Mouse (Mus musculus) heart, postnatal 10 days (tissue): ENCODE measurements around the gene Icos. TPM values are rescaled to one million over a fixed set of nuclear protein-coding genes. Genes with fewer than 3 reads are reported as not detected.

Experiments
- DNase-seq, 2 experiments: peaks; one replicate each; pipeline ENCODE4 v3.0.0; 2021
- intact Hi-C: fragments of 180-260 bp; cut with DNase I; formaldehyde crosslinking; loops from one replicate; pipeline ENCODE4 v1.15.1; 2025
- total RNA-seq, 2 experiments: library from RNA; stranded (reverse); gene quantifications; 2 replicates each; pipeline ENCODE4 v1.2.3; 2021

Gene Icos
- total RNA-seq, 2 experiments from 2014 or later: 0.10 to 0.31 TPM

GRCm38 (mm10) chr1:60960451-60960850 is 17.3 kb upstream of the Icos start:
- intact Hi-C loops: loop anchor here (2.0 to 10.0 kb wide), 2 partner anchors 98 to 686 kb away; no protein-coding TSS in a partner anchor
- DNase-seq: peak; percentile 55 to 68

GRCm38 (mm10) chr1:60961080-60961479 is 16.6 kb upstream of the Icos start:
- peak; percentile 78 to 84 for DNase-seq
- intact Hi-C loops: loop anchor here (2.0 to 10.0 kb wide), 2 partner anchors 98 to 686 kb away; no protein-coding TSS in a partner anchor

DNA sequence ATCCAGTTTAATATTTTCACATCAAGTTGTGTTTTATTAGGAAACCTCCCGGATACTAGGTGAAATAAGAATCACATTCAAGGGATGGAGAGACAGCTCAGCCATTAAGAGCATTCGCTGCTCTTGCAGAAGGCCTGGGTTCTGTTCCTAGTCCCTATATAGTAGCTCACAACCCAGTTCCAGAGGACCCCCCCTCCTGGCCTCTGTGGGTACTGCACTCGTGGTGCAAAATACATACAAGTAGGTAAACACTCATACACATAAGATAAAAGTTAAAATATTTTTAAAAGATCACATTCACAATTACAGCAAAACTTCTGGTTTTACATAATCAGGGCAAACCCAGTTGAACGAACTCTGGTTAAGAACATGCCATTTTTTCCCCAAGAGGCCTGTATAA is 15.6 kb upstream of the Icos start:
- DNase-seq: no peak
- intact Hi-C loops: loop anchor here (10.0 kb wide), 1 partner anchor 687 kb away; no protein-coding TSS in a partner anchor

- intact Hi-C loops: loop anchor here (10.0 kb wide), 1 partner anchor 693 kb away; no protein-coding TSS in a partner anchor
- DNase-seq: no peak
Observed at GRCm38 (mm10) chr1:60967521-60967920, 10.2 kb upstream of the Icos start.

DNA sequence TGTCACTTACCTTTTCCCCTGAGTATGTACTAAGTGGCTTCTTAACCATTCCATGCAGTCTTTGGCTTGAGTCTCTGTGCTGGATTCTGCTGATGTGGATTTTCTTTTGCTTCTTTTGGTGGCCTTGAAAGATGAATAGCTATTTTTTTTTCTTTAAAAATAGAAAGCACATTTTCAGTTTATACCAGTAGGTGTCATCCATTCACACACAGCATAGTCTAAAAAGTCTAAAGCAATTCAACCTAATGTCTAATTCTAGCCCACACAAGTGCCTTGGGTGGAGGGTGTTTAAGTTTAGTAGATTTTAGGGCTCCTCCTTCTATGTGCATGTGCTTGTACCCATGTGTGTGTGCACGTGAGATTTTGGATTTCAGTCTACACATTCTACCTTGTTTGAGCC is 6.9 kb upstream of the Icos start:
- no peak for DNase-seq
- intact Hi-C loops: no loop called here

- no peak for DNase-seq
- intact Hi-C loops: no loop called here
Observed at GRCm38 (mm10) chr1:60974221-60974620, 3.5 kb upstream of the Icos start.

DNA sequence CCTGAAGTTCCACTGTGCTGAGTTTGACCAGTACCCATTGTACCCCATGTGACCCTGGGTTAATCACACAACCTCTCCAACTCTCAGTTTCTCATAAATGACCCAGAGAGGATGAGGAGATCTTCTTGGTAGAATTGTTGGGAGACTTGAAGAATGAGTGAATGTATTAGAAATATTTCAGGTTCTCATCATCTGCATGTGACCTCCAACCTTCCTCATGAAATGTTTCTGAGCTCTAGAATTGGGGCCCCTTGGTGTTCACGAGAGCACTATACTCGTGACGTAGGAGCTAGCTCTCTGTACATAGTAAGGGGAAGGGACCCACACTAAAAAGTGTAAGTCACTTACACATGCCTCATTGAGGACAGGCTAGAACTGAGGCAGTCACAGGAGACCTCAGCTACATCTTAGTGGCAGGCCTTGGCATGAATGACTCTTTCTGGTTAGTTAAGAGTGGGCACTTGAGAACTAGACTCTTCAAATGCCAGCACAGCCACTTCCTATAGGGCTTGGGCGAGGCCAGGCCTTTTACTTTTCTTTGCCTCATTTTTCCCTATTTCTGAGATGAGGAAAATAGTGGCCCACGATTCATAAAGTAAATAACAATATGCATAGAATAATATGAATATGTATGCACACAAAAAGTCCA is 2.0 kb upstream of the Icos start:
- DNase-seq: no peak

DNA sequence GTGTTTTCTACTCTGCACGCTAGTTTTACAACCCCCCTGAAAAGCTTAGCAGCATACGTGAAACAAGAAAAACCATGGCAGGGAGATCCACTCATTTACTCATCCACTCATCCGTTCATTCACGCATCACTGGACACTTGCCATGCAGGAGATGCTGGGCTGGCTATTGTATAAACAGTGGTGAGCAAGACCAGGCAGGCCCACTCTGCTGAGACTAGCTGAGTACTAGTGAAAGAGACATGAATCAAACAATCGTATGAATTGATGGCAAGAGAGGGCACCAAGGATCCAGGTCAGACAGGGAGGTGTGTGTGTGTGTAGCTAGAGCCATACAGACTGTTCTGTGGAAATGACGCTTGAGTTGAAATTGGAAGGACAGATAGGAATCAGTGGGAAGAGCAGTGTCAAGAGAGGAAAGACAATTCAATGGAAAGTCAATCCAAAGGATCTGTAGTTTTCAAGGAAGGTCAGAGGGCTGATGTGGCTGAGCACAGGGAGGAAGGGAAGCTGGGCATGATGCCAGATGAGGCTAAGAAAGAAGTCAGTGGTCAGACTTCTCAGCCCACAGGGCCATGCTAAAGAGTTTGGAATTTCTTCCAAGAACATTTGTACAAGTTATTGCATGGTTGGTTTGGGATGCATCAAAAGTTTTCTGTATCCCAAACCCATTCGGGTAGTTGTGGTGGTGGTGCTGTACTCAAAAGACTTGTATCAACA is 1.6 kb downstream of the Icos start:
- DNase-seq: no peak
- intact Hi-C loops: no loop called here

More for the DNA sequence above, 2.0 kb upstream of the Icos start:
- intact Hi-C loops: no loop called here

DNA sequence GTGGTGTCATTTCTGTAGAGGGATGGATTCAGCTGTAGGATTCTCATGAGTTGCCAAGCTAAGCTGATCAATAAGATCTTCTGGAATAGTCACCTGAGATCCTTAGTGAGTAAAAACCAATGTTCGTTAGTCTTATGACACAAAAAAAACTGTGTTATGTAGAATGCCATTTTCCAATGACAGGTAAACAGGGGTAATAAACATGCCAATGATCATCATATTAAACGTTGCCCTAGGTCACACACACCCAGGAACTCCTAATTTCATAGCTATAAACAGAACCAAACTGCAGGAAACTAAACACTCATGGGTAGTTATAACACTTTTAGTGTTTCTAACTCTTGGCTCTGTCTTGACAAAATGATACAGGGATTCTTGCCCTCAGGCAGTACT is 2.1 kb downstream of the Icos start:
- intact Hi-C loops: no loop called here
- DNase-seq: no peak

DNA sequence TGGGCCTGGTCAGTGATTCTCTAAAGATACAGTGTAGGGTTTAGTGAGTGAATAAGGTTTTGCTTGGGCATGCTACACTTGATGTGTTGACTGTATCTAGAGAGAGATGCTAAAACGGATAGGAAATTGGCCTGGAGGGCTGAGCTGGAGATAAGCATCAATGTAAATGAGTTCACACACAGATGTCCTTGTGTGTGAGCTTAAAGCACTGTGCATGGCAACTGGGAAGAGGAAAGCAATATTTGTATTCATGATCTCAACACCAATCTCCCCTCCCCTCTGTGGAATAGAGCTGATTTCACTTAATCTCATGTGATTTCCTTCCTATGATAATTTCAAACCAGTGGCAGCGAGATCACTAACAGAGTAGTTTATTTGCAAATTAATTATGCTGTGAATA is 7.3 kb downstream of the Icos start:
- intact Hi-C loops: no loop called here
- no peak for DNase-seq

DNA sequence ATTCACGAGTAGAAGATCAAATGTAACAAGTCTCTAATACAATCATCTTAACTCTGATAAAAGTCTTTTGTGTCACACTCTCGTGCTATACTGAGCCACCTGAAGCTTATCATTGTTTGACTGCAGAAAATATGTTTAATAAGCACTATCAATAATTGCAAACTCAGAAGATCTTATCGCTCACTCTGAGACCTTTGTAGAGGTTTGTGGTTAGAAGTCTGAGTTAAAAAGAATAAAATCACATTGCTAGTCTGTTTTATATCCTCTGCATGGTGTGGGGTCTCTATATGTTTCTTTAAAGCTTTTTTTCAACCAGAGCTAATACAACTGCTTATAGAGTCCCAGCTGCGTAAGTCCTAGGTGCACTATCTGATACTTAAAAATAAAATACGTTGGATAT is 8.4 kb downstream of the Icos start:
- no peak for DNase-seq
- intact Hi-C loops: no loop called here

DNA sequence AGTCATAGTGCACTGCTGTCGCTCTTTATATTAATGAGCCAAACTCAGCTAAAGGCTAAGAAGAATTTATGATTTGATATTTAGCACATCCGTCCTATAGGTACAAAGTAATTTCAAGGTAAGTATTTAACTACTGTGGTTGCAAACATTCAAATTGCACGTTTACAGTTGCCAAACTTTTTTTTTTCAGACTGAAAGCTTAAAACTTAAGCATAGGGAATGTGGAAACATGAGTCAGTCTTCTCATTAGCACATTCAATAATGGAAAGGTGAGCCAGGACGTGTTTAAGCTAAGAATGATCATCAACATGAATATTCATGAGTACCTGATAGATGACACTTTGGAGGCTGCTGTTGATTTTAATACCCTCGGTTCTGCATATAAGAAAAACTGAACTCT is 11.4 kb downstream of the Icos start:
- no peak for DNase-seq
- intact Hi-C loops: no loop called here

DNA sequence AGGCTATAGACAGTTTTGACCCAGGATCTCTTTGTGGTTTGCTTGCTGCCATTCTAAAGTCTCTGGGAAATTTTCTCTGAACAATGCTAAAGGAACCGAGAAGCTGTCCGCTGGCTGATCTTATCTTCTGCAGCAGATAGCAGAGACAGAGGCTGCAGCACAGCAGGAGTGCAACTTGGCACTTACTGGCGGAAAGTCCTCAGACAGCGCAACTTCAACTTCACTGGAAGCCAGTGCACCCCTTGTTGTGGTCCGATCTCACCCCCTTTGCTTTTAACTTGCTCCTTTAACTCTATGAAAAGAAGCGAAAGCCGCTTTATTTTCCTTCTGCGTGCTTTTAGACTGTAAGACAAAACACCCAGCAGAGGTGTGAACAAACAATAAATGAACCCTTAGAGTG is 12.6 kb downstream of the Icos start:
- intact Hi-C loops: no loop called here
- no peak for DNase-seq

- intact Hi-C loops: no loop called here
- DNase-seq: no peak
Observed at GRCm38 (mm10) chr1:60998008-60998557, 20.4 kb downstream of the Icos start.

- peak; percentile 27 to 36 for DNase-seq
- intact Hi-C loops: no loop called here
Observed at GRCm38 (mm10) chr1:60998689-60999088, 21.0 kb downstream of the Icos start.

DNA sequence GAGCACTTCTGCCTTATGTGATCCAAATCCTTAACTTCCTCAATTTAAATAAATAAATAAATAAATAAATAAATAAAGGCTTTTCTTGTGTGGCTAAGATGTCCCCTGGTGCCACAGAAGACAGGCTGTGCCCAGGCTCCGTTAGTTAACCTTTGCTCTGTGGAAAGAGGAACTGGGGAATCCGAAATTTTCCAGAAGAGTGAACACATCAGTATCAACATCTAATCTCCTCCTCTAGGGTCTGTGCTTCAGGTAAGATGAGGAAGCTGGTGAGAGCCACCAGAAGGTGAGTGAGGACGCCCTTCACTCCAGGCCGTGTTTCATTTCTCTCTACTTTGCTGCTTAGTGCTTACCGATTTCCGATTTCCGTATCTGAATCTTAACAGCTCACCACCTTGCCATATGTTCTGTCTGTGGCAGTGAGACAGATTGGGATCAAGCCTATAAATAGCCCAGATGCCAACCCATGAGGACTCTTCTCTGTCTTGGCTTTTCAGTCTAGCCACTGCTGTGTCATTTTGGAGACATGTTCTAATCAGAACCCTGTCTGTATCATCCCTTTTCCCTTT is 24.1 kb downstream of the Icos start:
- DNase-seq: no peak
- intact Hi-C loops: no loop called here

- intact Hi-C loops: no loop called here
- no peak for DNase-seq
Observed at GRCm38 (mm10) chr1:61006229-61006628, 28.5 kb downstream of the Icos start.

DNA sequence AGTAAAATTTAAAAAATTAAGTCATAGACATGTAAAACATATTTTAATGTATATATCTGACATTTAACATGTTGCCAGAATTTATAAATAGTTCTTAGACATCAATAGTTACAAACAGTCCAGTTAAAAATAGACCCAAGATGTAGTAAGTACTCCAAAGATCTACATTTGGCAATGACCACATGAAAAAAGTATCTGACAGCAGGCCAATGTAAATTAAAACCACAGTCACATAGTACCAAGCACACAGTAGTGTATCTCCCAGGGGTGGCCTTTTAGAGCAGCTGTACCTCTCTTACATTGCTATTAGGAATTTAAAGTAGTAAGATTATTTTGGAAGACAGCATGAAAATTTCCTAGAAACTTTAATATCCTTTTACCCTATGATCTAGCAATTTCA is 29.8 kb downstream of the Icos start:
- intact Hi-C loops: no loop called here
- DNase-seq: no peak

GRCm38 (mm10) chr1:61016578-61017118 is 38.9 kb downstream of the Icos start:
- intact Hi-C loops: no loop called here
- DNase-seq: no peak

GRCm38 (mm10) chr1:61026712-61027111 is 49.0 kb downstream of the Icos start:
- intact Hi-C loops: no loop called here
- DNase-seq: no peak

GRCm38 (mm10) chr1:61027519-61027918 is 49.8 kb downstream of the Icos start:
- intact Hi-C loops: no loop called here
- no peak for DNase-seq
